Mouse (Mus musculus) cortical plate, adult 2 months (tissue): ENCODE data around the gene Setd6. TPM values are rescaled to one million over a fixed set of nuclear protein-coding genes. Genes with fewer than 3 reads are reported as not detected.

Experiments
- H3K27ac ChIP-seq: fragments of 200-500 bp; 2 replicates; pipeline ENCODE4 v1.5.1; 2012; ENCODE audit warnings: low read length, control low read depth, inconsistent platforms; ENCODE audit not compliant: insufficient read depth
- H3K4me1 ChIP-seq: fragments of 200-500 bp; 2 replicates; pipeline ENCODE4 v1.6.1; 2011; ENCODE audit warnings: low read length; ENCODE audit not compliant: control insufficient read depth, insufficient read depth
- H3K4me3 ChIP-seq: fragments of 200-500 bp; 2 replicates; pipeline ENCODE4 v1.5.1; 2011; ENCODE audit warnings: mild to moderate bottlenecking, low read length, control low read depth; ENCODE audit not compliant: insufficient read depth
- CTCF ChIP-seq: fragments of 200-500 bp; IDR thresholded peaks from 2 replicates; pipeline ENCODE4 v1.5.1; 2011; ENCODE audit warnings: mild to moderate bottlenecking, control low read depth, low read length; ENCODE audit not compliant: insufficient read depth; ENCODE audit errors: extremely low read depth
- POLR2A ChIP-seq: fragments of 200-500 bp; IDR thresholded peaks from 2 replicates; pipeline ENCODE4 v1.6.1; 2011; ENCODE audit warnings: mild to moderate bottlenecking, low read length, control low read depth; ENCODE audit not compliant: insufficient read depth; ENCODE audit errors: extremely low read depth
- polyA plus RNA-seq: library from polyadenylated mRNA; depleted of rRNA; stranded (reverse); fragments of >200 nt; gene quantifications from 2 replicates; pipeline ENCODE4 v1.2.3, GENCODE M21; 2012

Setd6 gene
- polyA plus RNA-seq, 1 experiment: 22.9 TPM

DNA sequence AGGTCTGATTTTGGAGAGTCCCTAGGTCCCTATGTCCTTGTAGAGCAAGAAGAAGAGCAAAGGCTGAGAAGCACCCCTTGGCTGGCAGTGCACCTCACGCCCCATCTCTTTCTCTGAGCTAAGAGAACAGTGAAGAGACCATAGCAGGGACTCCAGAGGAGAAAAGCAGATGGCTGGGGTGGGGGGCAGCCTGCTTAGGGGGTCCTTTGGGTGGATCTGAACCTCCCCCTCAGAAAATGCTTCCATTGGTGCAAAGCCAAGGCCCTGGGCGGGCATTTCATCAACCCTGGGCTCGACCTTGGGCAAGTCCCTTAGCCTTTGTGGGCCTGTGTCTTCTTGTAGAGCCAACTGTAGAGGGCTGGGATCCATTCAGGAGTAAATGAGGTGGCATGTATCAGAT lies 11.1 kb upstream of the Setd6 start:
- H3K4me1 ChIP-seq: peaks cover 10% of the 10 kb centered on the region
- 0 out of 2 replicates have a peak overlapping the region, but pooled peaks have one; percentile 4 for H3K27ac ChIP-seq

DNA sequence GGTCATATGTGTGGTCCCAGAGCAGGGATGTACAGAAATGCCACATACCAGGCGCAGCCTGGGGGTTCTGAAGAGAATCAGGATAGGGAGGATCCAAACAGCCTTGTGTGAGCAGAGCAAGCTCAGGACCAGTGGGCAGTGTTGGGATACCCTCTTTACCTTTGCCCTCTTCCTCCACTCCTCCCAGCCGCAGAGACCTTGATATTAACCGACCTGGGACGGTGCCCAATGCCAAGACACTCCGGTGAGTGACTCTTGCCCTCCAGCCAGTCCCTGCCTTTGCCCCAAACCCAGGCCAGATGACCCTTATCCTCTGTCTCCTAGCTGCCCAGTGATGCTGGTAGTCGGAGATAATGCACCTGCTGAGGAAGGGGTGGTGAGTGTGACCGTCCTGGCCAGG lies 6.1 kb upstream of the Setd6 start:
- TF ChIP-seq POLR2A (no peak), CTCF (no peak)
- no peak overlapping the region; the same call in 1 of the 2 replicates for H3K4me3 ChIP-seq
- H3K27ac ChIP-seq: no peak overlapping the region
- H3K4me1 ChIP-seq: peaks cover 3% of the 10 kb centered on the region; the same call in 1 of the 2 replicates

More for the DNA sequence above, 11.1 kb upstream of the Setd6 start:
- no peak for TF ChIP-seq CTCF
- no peak for TF ChIP-seq POLR2A
- H3K4me3 ChIP-seq: peak overlapping the region; percentile 85

DNA sequence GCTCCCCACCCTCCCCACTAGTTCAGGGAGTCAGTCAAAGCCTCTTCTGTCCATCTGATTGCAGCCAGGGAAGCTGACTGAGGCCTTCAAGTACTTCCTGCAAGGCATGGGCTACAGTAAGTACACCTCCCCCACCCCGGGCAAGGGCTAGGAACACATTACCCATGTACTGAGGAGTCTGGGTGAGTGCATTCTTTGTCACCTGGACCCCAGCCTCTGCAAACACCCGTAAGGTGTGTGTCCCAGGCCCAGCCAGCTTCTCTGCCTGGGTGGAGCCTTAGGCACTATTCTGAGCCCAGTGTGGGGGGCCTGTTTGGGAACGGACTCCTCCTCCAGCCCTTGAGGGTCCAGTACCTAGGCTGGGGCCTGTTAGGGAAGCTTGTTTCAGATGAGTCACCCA lies 4.7 kb upstream of the Setd6 start:
- Histone ChIP-seq H3K27ac (no peak overlapping the region), H3K4me3 (no peak overlapping the region), H3K4me1 (peaks cover 1% of the 10 kb centered on the region; the same call in 1 of the 2 replicates)
- TF ChIP-seq CTCF: no peak
- TF ChIP-seq POLR2A: no peak

DNA sequence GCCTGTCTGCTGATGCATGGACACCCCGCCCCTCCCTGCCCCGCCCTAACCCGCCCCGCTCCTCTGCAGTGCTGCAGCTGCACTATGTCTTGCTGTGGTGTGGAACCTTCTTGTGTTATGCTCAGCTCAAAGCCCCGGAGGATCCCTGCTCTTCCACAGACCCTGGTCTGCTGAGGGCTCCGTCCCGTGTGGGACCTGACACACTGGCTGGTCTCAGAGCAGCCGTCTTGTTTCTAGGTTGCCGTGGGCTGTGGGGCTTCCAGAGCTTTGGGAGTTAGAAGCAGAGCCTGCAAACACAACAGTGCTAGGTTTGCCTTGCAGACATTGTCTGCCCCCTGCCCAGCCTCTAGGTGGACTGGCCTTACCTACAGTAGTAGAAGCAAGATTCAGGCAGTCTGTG lies 3.3 kb upstream of the Setd6 start:
- peaks cover 3% of the 10 kb centered on the region; the same call in 1 of the 2 replicates for H3K4me1 ChIP-seq
- H3K4me3 ChIP-seq: no peak overlapping the region
- H3K27ac ChIP-seq: no peak overlapping the region
- no peak for TF ChIP-seq CTCF
- TF ChIP-seq POLR2A: no peak

DNA sequence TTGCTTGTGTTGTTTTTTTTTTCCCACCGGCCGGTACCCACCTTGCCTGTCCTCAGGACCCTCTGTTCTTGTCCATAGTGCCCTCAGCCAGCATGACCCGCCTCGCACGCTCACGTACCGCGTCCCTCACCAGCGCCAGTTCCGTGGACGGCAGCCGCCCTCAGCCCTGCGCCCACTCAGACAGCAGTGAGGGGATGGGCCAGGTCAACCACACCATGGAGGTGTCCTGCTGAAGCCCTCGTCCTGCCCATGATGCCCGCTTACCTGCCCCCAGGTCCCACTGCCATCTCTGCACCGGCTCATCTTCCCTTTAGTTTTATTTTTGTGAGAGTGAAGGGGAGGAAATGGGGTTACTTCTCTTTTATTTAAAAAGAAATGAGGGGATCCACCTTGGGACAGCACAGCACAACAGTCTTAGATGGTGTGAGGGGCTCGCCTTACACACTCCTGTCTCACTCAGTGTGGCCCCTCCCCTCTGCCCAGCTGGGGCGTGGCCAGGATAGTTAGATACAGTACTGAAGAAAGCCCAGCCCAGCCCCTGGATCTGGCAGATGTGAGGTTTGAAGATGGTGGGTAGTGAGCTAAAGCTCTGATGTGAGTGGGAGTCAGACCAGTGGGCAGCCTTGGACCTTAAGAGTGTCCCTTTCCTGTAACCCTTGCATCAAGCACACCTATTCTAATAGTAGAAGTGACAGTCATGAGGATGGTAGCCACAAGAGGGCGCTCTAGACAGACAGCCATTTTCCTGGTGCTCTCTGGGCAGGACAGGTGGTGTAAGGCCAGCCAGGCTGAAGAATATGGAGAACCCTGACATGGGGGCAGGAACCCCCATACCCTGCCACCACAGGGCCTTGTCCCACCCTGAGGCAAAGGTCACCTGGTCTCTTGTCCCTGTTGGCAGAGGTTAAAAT lies 2.3 kb upstream of the Setd6 start:
- Histone ChIP-seq H3K4me3 (no peak overlapping the region), H3K4me1 (peaks cover 3% of the 10 kb centered on the region; the same call in 1 of the 2 replicates), H3K27ac (no peak overlapping the region)
- TF ChIP-seq CTCF (peak; percentile 66), POLR2A (peak; percentile 57; the same call in 1 of the 2 replicates)

DNA sequence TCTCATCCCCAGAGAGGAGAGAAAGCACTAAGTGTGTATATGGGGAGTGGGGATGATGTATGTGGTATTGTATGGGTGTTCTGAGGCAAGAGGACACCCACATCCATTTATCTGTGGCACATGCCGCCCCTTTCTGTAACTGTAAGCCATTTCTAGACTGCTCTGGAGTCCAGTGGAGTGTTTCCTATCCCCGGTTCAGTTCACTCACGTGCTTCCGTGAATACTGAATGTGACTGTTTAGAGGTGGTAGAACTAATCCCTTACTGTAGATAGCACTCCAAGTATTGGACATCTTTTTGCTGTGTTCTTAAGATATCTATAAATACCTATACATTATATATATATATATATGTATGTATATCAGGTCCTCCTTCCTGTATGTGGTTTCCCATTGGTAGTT lies 1.3 kb upstream of the Setd6 start:
- TF ChIP-seq CTCF (no peak), POLR2A (no peak)
- Histone ChIP-seq H3K27ac (no peak overlapping the region), H3K4me3 (no peak overlapping the region), H3K4me1 (peaks cover 3% of the 10 kb centered on the region; the same call in 1 of the 2 replicates)

DNA sequence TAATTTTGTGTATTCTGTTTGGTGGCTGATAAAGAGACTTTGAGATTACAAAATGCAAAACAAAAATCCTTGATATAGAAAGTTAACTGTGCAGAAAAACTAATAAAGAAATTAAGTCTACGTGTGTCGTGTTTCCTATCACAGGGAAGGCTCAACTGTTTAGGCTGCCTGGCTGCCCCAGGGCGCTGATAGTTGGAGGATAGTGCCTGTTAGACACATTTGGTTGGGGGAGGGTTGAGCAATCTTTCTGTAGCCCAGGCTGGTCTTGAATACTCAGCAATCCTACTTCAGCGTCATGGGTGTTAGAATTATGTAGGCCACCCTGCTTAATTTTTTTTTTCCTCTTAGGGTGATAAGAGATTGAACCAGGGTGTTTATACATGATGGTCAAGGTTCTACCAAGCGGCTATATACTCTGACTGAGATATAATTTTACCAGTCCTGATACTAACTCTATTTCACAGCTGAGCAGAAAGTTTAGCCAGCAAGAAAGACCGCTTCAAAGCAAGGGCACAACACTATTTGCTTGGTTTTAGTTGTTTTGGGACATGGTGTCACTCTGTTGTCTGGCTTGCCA lies 756 bp upstream of the Setd6 start:
- Histone ChIP-seq H3K4me3 (peak overlapping the region; percentile 45; the same call in 1 of the 2 replicates), H3K4me1 (peaks cover 3% of the 10 kb centered on the region; the same call in 1 of the 2 replicates), H3K27ac (no peak overlapping the region)
- TF ChIP-seq CTCF: no peak
- TF ChIP-seq POLR2A: no peak

DNA sequence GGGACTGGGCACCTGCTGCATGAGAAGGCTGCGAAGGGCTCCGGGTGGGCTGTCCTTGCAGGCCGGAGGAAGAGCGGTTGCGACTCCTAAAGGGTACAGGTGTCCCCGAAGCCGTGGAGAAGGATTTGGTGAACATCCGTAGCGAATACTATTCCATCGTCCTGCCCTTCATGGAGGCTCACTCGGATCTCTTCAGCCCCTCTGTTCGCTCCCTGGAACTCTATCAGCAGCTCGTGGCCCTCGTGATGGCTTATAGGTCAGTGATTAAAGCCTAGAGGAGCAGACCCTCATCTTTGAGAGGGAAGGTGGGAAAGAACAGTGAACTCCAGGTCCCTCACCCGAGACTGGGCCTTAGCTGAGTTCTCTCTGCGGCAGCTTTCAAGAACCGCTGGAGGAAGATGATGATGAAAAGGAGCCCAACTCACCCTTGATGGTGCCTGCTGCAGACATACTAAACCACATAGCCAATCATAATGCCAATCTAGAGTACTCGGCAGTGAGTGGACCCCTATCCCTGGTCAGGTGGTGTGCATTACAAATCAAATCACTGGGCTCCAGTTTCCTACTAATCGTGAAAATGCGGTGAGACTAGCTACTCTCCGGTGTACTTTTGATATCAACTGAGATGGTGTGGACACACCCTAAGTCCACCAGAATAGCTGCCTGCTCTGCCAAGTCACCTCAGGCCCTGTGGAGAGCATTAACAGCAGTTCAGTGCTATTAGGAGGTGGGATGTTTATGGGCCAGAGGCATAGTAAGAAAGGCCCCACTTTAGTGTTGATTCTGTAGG lies 1.1 kb downstream of the Setd6 start:
- H3K4me3 ChIP-seq: peak overlapping the region; percentile 45
- peaks cover 3% of the 10 kb centered on the region; the same call in 1 of the 2 replicates for H3K4me1 ChIP-seq
- no peak for TF ChIP-seq CTCF
- TF ChIP-seq POLR2A: no peak
- no peak overlapping the region for H3K27ac ChIP-seq

DNA sequence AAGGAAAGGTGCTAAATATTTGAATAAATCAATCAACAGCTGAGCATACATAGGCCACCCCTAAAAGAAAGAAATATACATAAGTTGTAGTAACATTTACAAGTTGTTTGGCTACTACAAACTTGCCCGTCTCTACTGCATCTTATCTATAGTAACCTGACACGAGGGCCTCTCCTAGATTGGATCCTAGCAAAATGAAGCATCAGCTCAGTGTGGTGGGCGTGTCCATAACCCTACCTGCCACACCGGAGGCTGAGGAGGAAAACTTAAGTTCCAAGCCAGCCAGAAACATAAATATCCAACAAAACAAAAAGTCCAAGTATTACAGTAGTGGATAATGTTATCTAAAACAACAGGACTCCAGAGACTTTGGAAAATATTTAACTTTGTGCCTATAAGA lies 11.9 kb downstream of the Setd6 start:
- H3K27ac ChIP-seq: no peak overlapping the region
- no peak overlapping the region for H3K4me3 ChIP-seq
- no peaks in the 10 kb centered on the region for H3K4me1 ChIP-seq
- TF ChIP-seq CTCF: no peak
- TF ChIP-seq POLR2A: no peak

DNA sequence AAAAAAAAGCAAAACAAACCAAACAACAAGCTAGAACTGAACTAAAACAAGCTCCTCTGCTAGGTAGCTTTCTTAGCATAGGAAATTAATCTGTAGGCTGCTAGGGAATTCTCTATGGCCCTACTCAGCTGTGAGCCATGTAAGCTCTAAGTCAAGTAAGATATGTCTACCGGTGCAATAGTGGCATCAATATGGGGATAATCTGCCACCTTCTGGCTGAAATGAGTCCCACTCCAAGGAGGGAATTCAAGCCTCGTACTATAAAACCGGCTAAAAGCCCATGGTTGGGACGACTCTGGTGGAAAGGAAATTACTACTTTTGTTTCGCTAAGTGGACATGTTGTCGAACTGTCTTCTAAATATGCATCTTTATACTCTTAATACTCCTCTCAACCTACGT lies 22.9 kb downstream of the Setd6 start:
- TF ChIP-seq POLR2A: no peak
- TF ChIP-seq CTCF: peak; percentile 31; the same call in 1 of the 2 replicates
- Histone ChIP-seq H3K4me3 (no peak overlapping the region), H3K4me1 (no peaks in the 10 kb centered on the region), H3K27ac (no peak overlapping the region)
